Mouse (Mus musculus): ENCODE results near the gene Aknad1. TPM values are rescaled to one million over a fixed set of nuclear protein-coding genes. Genes with fewer than 3 reads are reported as not detected.

Aknad1 gene
- polyA plus RNA-seq, 1 experiment from 2014 or later, result not detected

GRCm38 (mm10) chr3:108791054-108791706, 51.7 kb downstream of the Aknad1 start:
- no peak overlapping the region for H3K4me2 ChIP-seq
- peaks cover 12% of the 10 kb centered on the region; the same call in 1 of the 2 replicates for H3K36me3 ChIP-seq
- H3K27ac ChIP-seq (replicated peaks), result no peak overlapping the region
- 89% methylated on average over 7 of the region's 7 CpGs for WGBS
- H3K27me3 ChIP-seq, result no peaks in the 10 kb centered on the region
- no peak overlapping the region for H3K9ac ChIP-seq
- H3K4me3 ChIP-seq, result no peak overlapping the region
- no peak for ATAC-seq (ENCODE audit: low read depth)
- H3K9me3 ChIP-seq, result no peaks in the 10 kb centered on the region
- 0 out of 2 replicates have a peak, but pooled peaks cover 4% of the 10 kb centered on the region for H3K4me1 ChIP-seq (replicated peaks)

- H3K36me3 ChIP-seq, result peaks cover 15% of the 10 kb centered on the region
- H3K9me3 ChIP-seq, result no peaks in the 10 kb centered on the region
- no peak for ATAC-seq (ENCODE audit: low read depth)
- no peak overlapping the region for H3K9ac ChIP-seq
- H3K27me3 ChIP-seq, result no peaks in the 10 kb centered on the region
- H3K4me2 ChIP-seq, result no peak overlapping the region
- 0 out of 2 replicates have a peak, but pooled peaks cover 4% of the 10 kb centered on the region for H3K4me1 ChIP-seq (replicated peaks)
- H3K27ac ChIP-seq (replicated peaks), result no peak overlapping the region
- H3K4me3 ChIP-seq, result no peak overlapping the region
These were observed 53.0 kb downstream of the Aknad1 start for GRCm38 (mm10) chr3:108792420-108792819.

GRCm38 (mm10) chr3:108794780-108795179, 55.3 kb downstream of the Aknad1 start:
- Histone ChIP-seq H3K4me2 (no peak overlapping the region), H3K4me1 (replicated peaks) (no peaks in the 10 kb centered on the region), H3K27me3 (no peaks in the 10 kb centered on the region), H3K27ac (replicated peaks) (no peak overlapping the region), H3K9me3 (no peaks in the 10 kb centered on the region), H3K9ac (no peak overlapping the region), H3K4me3 (no peak overlapping the region), H3K36me3 (peaks cover 24% of the 10 kb centered on the region)
- 91% methylated on average over 9 of the region's 9 CpGs for WGBS
- no peak for ATAC-seq (ENCODE audit: low read depth)

- Histone ChIP-seq H3K27ac (replicated peaks) (no peak overlapping the region), H3K36me3 (peaks cover 33% of the 10 kb centered on the region), H3K27me3 (no peaks in the 10 kb centered on the region), H3K4me3 (no peak overlapping the region), H3K9ac (no peak overlapping the region), H3K9me3 (no peaks in the 10 kb centered on the region), H3K4me1 (replicated peaks) (no peaks in the 10 kb centered on the region), H3K4me2 (no peak overlapping the region)
- 96% methylated on average over 7 of the region's 7 CpGs for WGBS
- no peak for ATAC-seq (ENCODE audit: low read depth)
These were observed 56.3 kb downstream of the Aknad1 start for GRCm38 (mm10) chr3:108795554-108796299.

GRCm38 (mm10) chr3:108796386-108796785, 56.9 kb downstream of the Aknad1 start:
- H3K36me3 ChIP-seq, result peaks cover 40% of the 10 kb centered on the region
- no peak for ATAC-seq (ENCODE audit: low read depth)
- H3K4me1 ChIP-seq (replicated peaks), result no peaks in the 10 kb centered on the region
- no peak overlapping the region for H3K9ac ChIP-seq
- H3K9me3 ChIP-seq, result no peaks in the 10 kb centered on the region
- no peak overlapping the region for H3K4me2 ChIP-seq
- H3K27ac ChIP-seq (replicated peaks), result no peak overlapping the region
- no peaks in the 10 kb centered on the region for H3K27me3 ChIP-seq
- 95% methylated on average over 4 of the region's 4 CpGs for WGBS
- no peak overlapping the region for H3K4me3 ChIP-seq

- no peaks in the 10 kb centered on the region for H3K4me1 ChIP-seq (replicated peaks)
- H3K9me3 ChIP-seq, result no peaks in the 10 kb centered on the region
- H3K4me3 ChIP-seq, result no peak overlapping the region
- H3K9ac ChIP-seq, result no peak overlapping the region
- H3K4me2 ChIP-seq, result no peak overlapping the region
- WGBS, result 93% methylated on average over 6 of the region's 6 CpGs
- no peak for ATAC-seq (ENCODE audit: low read depth)
- peaks cover 48% of the 10 kb centered on the region for H3K36me3 ChIP-seq
- no peak overlapping the region for H3K27ac ChIP-seq (replicated peaks)
- H3K27me3 ChIP-seq, result no peaks in the 10 kb centered on the region
These were observed 58.3 kb downstream of the Aknad1 start for GRCm38 (mm10) chr3:108797723-108798122.

GRCm38 (mm10) chr3:108798375-108798774, 58.9 kb downstream of the Aknad1 start:
- ATAC-seq (ENCODE audit: low read depth), result no peak
- H3K27me3 ChIP-seq, result no peaks in the 10 kb centered on the region
- 89% methylated on average over 2 of the region's 2 CpGs for WGBS

GRCm38 (mm10) chr3:108805622-108806021, 66.2 kb downstream of the Aknad1 start:
- no peak overlapping the region for H3K4me2 ChIP-seq
- ATAC-seq (ENCODE audit: low read depth), result no peak
- H3K27ac ChIP-seq (replicated peaks), result no peak overlapping the region
- 85% methylated on average over 5 of the region's 5 CpGs for WGBS
- no peak overlapping the region for H3K4me3 ChIP-seq
- no peak overlapping the region for H3K9ac ChIP-seq
- no peaks in the 10 kb centered on the region for H3K27me3 ChIP-seq
- peaks cover 42% of the 10 kb centered on the region for H3K36me3 ChIP-seq
- H3K9me3 ChIP-seq, result no peaks in the 10 kb centered on the region
- H3K4me1 ChIP-seq (replicated peaks), result no peaks in the 10 kb centered on the region

More at GRCm38 (mm10) chr3:108798375-108798774, 58.9 kb downstream of the Aknad1 start:
- Histone ChIP-seq H3K36me3 (peaks cover 54% of the 10 kb centered on the region), H3K9ac (no peak overlapping the region), H3K4me1 (replicated peaks) (no peaks in the 10 kb centered on the region), H3K4me3 (no peak overlapping the region), H3K4me2 (no peak overlapping the region), H3K9me3 (no peaks in the 10 kb centered on the region), H3K27ac (replicated peaks) (no peak overlapping the region)

- no peak for ATAC-seq (ENCODE audit: low read depth)
- Histone ChIP-seq H3K4me2 (no peak overlapping the region), H3K9me3 (no peaks in the 10 kb centered on the region), H3K27me3 (no peaks in the 10 kb centered on the region), H3K4me1 (replicated peaks) (no peaks in the 10 kb centered on the region), H3K27ac (replicated peaks) (no peak overlapping the region), H3K9ac (no peak overlapping the region), H3K4me3 (no peak overlapping the region), H3K36me3 (peaks cover 18% of the 10 kb centered on the region; the same call in 1 of the 2 replicates)
- WGBS, result 82% methylated on average over 4 of the region's 4 CpGs
These were observed 71.3 kb downstream of the Aknad1 start for GRCm38 (mm10) chr3:108810747-108811263.

- Histone ChIP-seq H3K27me3 (no peaks in the 10 kb centered on the region), H3K36me3 (peaks cover 22% of the 10 kb centered on the region; the same call in 1 of the 2 replicates), H3K9me3 (no peaks in the 10 kb centered on the region), H3K4me1 (replicated peaks) (no peaks in the 10 kb centered on the region), H3K27ac (replicated peaks) (no peak overlapping the region), H3K9ac (no peak overlapping the region), H3K4me3 (no peak overlapping the region), H3K4me2 (no peak overlapping the region)
- no peak for ATAC-seq (ENCODE audit: low read depth)
- 76% methylated on average over 3 of the region's 4 CpGs for WGBS
These were observed 76.2 kb downstream of the Aknad1 start for GRCm38 (mm10) chr3:108815631-108816030.

GRCm38 (mm10) chr3:108830493-108830892, 91.0 kb downstream of the Aknad1 start:
- no peak overlapping the region for H3K4me3 ChIP-seq
- peaks cover 6% of the 10 kb centered on the region; the same call in 1 of the 2 replicates for H3K36me3 ChIP-seq
- no peaks in the 10 kb centered on the region for H3K27me3 ChIP-seq
- ATAC-seq (ENCODE audit: low read depth), result no peak
- no peak overlapping the region for H3K4me2 ChIP-seq
- H3K9ac ChIP-seq, result no peak overlapping the region
- H3K27ac ChIP-seq (replicated peaks), result no peak overlapping the region
- H3K9me3 ChIP-seq, result no peaks in the 10 kb centered on the region
- WGBS, result 90% methylated on average over 11 of the region's 11 CpGs
- no peaks in the 10 kb centered on the region for H3K4me1 ChIP-seq (replicated peaks)

- 92% methylated on average over 6 of the region's 6 CpGs for WGBS
These were observed 92.3 kb downstream of the Aknad1 start for GRCm38 (mm10) chr3:108831750-108832149.

More at GRCm38 (mm10) chr3:108831750-108832149, 92.3 kb downstream of the Aknad1 start:
- Histone ChIP-seq H3K4me3 (no peak overlapping the region), H3K36me3 (peaks cover 3% of the 10 kb centered on the region; the same call in 1 of the 2 replicates), H3K4me2 (no peak overlapping the region), H3K27me3 (no peaks in the 10 kb centered on the region), H3K27ac (replicated peaks) (no peak overlapping the region), H3K9me3 (no peaks in the 10 kb centered on the region), H3K4me1 (replicated peaks) (no peaks in the 10 kb centered on the region), H3K9ac (no peak overlapping the region)
- ATAC-seq (ENCODE audit: low read depth), result no peak
